Mouse (Mus musculus) spleen, embryonic (tissue): ENCODE results near the gene Hoxa10.

Experiments used
- CTCF ChIA-PET: fragments of 350-600 bp; sonication (Branson Sonifier 250); formaldehyde crosslinking; loops from one replicate; lab custom pipeline; 2022; lab: Charles Lee

Hoxa10 gene

GRCm38 (mm10) chr6:52240389-52241000 is at the start of gene Hoxa10:
Gene Hoxa10 (minus strand): TSS chr6:52240854.
- CTCF ChIA-PET = interaction anchor here (0.7 to 1.4 kb wide), 4 partner anchors 11 to 28 kb away, joined by 3 to 6 read pairs (median 4); no protein-coding TSS in a partner anchor

DNA sequence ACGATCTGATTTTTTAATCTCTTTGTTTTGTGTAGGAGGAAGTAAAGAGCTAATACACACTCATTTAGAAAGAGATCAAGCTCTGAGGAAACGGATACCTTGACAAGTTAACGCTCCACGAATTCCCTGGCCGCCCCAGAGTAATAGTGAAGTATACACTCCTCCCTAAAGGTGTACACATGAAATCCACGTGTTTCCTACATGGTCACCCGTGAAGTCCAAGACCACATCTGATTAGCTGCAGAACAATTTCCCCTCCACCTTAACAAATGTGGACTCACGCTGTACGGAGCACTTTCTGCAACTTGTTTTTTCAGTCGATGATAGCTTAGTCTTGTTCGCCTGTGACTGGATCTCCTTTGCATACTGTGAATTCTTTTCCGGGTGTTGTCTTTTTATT is 49.5 kb upstream of the Hoxa10 start:
- CTCF ChIA-PET = interaction anchor here (0.6 kb wide), 1 partner anchor 1484 kb away, joined by 7 read pairs; no protein-coding TSS in a partner anchor

GRCm38 (mm10) chr6:52283896-52284295 is 43.2 kb upstream of the Hoxa10 start:
- CTCF ChIA-PET = no interaction called here

DNA sequence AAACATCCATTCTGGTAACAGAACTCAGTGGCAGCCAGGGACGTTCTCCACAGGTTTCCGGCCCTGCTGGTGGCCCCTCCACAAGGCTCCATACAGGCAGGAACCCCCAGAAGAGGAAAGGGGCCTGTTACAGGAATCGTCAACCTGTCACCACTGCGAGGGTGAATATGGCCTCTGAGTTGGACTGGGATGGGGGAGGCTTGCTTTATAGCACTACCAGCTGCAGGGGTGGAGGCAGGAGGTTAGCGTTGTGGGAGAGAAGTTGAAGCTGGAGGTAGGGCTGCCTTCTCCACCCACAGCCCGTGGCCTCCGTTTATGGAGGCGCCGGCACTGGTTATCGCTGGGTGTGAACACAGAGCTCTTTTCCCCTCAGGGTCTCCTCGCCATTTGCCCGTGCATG is 40.4 kb upstream of the Hoxa10 start:
- CTCF ChIA-PET = no interaction called here

DNA sequence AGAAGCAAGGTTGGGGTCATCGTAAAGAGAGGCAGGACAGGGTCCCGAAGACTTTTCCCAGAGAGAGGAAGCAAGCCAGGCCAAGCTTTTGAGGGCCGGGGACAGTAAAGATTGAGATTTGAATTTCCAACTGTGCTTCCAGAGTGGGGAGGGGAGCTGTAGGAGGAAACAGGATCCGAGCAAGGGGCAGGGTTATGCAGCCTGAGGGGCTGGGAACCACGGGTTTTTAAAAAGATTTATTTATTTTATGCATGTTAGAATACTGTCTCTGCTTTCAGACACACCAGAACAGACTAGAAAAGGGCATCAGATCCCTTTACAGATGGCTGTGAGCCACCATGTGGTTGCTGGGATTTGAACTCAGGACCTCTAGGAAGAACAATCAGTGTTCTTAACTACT is 36.3 kb upstream of the Hoxa10 start:
- CTCF ChIA-PET = no interaction called here

DNA sequence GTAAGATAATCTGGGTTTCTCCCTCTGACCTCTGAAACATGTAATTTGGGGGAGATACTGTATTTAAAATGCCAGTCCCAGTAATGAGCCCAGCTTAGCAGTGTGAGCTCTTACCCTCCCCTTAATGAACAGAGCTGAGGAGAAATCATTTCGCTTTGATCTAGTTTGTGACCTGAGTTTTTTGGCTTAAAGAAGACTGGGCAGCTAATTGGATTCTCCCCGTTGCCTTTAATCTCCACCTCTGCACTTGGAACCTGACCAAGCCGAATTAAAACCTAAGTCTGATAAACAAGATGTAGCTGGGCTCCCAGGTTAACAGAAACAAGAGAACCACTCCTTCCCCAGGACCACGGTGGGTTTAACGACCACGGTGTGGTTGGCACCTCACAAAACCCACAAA is 35.7 kb upstream of the Hoxa10 start:
- CTCF ChIA-PET = no interaction called here

- CTCF ChIA-PET = interaction anchor here (0.6 to 0.7 kb wide), 2 partner anchors 67 to 1989 kb away, joined by 6 to 15 read pairs; no protein-coding TSS in a partner anchor
These were observed 35.1 kb upstream of the Hoxa10 start for GRCm38 (mm10) chr6:52275563-52276280.

DNA sequence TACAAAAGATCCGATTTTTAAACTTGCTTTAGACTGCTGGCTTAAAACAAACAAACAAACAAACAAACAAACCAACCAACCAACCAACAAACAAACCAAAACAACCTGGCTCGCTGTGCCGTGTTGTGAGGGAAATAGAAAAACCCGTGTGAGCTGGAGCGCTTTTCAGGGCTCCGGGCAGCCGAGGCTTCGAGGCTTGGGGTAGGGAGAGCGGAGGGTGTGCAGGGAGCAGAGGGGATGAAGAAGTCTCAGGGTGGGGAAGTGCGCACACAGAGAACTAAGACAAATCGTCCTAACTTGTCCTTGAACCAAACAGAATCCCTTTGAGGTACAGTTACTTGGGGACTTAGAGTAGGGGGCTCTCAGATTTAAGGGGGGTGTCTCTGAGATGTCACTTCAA is 33.9 kb upstream of the Hoxa10 start:
- CTCF ChIA-PET = no interaction called here

DNA sequence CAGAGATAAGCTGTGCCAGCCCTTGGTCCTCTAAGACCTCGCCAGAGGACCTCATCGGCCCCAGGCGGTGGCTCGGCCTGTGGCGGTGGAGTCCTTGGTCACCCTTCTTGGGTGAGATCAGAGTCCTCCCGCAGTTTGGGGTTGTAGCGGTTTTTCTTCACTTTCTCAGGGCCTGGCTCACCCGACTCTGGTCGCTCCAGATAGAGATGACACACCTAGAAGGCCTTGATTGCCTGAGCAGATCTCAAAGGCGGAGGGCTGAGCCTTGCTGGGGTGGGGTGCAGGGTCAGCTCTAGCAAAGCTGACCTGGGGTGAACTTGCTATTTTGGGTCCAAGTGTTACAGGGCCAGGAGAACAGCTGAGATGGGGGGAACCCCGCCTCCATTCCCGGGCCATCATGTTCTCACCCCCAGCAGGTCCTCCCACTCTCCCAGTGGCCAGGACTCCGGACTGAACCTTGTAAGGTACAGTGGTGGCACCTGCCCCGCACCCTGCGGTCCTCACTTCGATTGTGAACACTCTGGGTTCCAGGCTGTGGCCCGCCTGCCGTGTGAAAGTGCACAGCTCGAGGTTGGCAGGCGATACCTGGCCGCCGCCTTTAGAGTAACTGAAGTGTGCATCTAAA is 33.1 kb upstream of the Hoxa10 start:
- CTCF ChIA-PET = no interaction called here

- CTCF ChIA-PET = interaction anchor here (0.7 kb wide), 1 partner anchor 23 kb away, joined by 3 read pairs; no protein-coding TSS in a partner anchor
These were observed 32.4 kb upstream of the Hoxa10 start for GRCm38 (mm10) chr6:52272766-52273655.

DNA sequence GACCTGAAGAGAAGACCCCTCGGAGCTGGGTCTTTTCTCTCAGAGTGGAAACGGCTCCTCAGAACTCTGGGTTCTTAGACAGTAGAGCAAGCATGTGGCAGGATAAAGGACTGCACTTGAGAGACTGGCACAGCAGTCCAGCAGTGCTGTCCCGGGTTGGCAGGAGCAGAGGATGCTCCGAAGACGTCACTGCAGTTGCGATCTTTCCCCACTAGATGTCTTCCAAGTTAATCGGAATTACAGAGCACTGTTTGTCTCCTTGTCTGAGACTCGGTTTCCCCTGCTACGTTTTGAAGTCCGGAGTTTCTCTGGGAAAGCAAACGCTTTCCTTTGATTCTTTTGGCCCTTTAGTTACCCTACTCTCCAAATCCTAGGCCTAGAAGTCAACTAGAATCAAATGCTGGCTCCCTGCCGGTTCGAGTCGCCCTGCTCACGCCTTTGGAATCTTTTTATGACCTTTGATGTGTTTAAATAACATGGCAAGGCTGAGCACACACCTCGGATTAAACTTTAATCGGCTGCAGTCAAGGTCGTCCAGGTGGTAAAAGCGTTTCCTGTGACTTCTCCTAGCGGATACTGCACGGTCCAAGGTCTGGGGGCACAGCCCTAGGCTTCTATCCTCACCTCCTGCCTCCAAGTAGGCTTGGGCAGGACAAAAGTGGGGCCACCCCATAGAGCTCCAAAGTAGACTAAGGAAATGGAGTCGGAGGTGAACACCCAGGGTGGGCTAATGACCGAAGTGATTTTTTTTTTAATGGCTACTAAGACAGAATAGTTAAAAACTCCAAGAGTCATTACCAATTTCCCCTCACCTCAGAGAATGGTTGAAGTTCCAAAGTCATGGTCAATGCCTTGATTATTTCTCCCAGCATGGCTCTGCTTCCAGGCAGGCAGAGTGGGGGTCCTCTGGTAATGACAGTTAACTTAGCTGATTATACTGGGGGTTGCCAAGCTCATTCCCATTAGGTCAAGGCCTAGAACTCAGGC is 30.1 kb upstream of the Hoxa10 start:
- CTCF ChIA-PET = interaction anchor here (0.6 kb wide), 1 partner anchor 184 kb away, joined by 3 read pairs; no protein-coding TSS in a partner anchor

DNA sequence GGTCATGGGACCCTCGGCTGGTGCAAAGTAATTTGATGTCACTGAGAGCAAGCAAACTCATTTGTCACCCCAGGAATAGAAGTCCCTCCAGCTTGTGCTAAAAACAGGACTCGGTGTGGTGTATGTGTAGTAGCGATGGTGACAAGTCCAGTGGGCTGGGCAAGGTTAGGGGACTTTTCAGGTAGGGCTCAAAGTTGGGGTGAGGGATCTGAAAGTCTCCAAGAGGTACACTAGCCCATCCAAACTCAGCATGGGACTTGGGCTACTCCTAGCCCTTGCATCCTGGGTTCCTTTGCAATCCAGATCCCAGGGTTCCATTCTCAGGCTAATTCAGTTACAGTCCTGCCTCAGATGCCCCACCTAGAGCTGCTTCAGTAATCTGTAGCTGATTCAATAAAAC is 28.1 kb upstream of the Hoxa10 start:
- CTCF ChIA-PET = no interaction called here

DNA sequence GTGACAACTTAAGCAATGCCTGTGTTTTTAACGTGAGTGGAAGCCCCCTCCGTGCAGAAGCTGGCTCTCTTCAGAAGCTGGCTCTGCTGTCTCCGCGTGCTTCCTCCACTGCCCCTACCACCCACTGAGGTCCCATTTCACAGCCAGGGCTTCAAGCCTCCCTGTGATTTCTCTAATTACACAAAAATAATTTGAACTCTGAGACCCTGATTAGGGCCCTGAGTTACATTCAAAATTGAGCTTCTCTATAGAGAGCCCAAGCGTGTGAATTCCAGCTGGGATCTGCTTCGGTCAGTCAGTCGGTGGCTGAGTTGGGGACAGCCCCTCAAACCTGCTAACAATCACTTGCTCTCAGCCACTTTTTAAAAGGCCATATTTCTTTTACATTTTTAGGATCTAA is 27.7 kb upstream of the Hoxa10 start:
- CTCF ChIA-PET = no interaction called here

GRCm38 (mm10) chr6:52267691-52268090 is 27.0 kb upstream of the Hoxa10 start:
- CTCF ChIA-PET = no interaction called here

DNA sequence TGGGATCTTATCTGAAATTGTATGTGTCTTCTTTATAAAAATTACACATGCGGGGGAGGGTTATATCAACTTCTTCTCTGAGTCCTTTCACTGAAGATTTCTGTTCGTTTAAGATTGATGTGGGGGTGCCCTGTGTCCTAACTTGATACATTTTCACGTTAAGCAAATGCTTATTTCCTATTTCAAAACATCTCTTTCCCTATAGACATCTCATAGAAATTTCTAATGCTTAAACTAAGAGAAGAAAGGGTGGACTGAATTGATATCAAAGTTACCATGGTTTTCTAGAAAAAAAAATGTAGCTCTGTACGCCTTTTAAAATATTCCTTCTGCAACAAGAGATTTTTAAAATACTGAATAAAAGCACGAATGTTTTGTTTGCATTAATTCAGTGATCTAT is 26.6 kb upstream of the Hoxa10 start:
- CTCF ChIA-PET = interaction anchor here (1.5 kb wide), 1 partner anchor 11 kb away, joined by 3 read pairs; no protein-coding TSS in a partner anchor

DNA sequence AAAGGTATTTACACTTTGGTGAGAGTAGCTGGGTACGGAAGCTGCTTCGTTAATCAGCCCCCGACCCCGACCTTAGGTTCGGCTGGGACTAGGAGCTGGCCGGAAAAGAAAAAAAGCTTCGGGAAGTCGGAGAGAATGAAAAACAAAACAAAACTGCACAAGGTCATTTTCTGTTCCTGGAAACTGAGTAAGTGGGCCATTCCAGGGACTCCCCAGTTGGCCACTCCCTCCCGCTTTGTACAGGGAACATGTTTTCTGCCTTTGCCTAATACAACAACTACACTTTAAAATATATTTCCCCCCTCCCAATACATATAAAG is 26.0 kb upstream of the Hoxa10 start:
- CTCF ChIA-PET = interaction anchor here (1.5 kb wide), 1 partner anchor 11 kb away, joined by 3 read pairs; no protein-coding TSS in a partner anchor

DNA sequence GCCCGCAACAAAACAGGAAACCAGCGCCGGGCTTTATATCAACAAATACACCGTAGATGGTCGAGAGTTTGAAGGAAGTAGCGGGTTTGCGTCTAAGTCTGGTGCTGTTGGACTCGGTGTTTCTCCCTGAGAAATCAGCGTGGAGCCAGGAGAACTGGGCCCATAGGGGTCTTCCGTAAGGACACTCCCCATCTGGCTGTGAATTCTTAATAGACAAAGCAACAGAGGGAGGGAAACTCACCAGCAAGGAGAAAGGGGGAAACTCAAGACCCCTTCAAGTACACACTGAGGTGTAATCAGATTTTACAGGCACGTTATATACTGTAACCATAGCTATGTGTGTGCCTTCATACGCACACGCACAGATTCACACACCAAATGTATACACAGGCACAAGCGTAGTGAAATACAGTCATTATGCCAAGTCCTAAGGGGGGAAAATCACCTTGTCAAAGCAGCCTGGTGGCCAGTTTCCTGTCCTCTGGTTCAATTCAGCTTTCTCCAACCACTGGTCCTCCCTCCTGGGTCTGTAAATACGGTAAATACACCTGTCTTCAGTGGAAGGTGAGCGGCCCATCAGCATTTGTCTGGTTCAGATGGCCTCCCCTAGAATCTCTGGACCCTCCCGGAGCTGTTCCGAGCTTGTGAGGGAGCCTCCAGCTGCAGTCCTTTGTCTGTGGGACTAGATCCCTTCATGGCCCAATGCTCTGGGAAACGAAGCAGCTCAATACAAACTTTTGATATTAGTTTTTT is 25.4 kb upstream of the Hoxa10 start:
- CTCF ChIA-PET = interaction anchor here (1.5 kb wide), 1 partner anchor 12 kb away, joined by 3 read pairs; no protein-coding TSS in a partner anchor

DNA sequence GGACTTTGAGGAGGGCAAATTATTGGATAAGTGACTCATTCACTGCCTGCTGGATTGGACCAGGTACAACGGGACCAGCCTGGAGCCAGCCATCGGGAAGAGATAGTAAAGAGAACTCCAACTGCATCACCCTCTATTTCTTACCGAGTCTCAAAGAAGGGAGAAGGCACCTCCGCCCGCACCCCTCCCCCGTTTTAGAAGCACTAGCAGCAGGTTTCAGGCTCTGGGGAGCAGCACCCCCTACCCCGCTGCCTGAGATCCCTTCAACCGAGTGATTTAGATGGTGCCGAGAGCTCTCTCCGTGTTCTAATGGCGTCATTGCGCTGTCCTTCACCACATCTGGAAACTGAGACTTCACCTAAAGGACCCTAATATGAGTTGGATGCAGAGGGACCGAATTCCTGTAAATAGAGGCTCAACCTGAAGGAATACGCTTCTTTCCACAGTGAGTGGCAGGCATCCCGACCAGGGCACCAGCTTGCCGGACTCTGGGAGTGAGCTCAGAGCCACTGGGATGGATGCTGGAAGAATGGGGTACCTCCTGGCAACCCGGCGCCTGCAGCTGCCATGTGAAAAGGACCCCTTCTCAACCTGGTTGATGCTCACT is 24.8 kb upstream of the Hoxa10 start:
- CTCF ChIA-PET = interaction anchor here (1.5 kb wide), 1 partner anchor 12 kb away, joined by 3 read pairs; no protein-coding TSS in a partner anchor
